Mouse (Mus musculus): ENCODE measurements around the gene Insyn1.

- no peak for TF ChIP-seq USF2 (conservative IDR thresholded peaks at IDR 0.05; ENCODE audit: low read depth, low read length)
- TF ChIP-seq CTCF (conservative IDR thresholded peaks at IDR 0.05 in 1 of 2, IDR thresholded peaks at IDR 0.05 in 1 of 2; ENCODE audit: low read depth in 2 of 2, low read length in 2 of 2): no peak
- TF ChIP-seq JUN (IDR thresholded peaks at IDR 0.05; ENCODE audit: insufficient read depth, low read depth, low read length): no peak
- no peak for TF ChIP-seq MAX (IDR thresholded peaks at IDR 0.05; ENCODE audit: low read length)
- no peak for TF ChIP-seq USF1 (IDR thresholded peaks at IDR 0.05; ENCODE audit: low read depth, low read length)
These were observed 33.5 kb upstream of the Insyn1 start for GRCm38 (mm10) chr9:58454886-58455285.

Measured in CH12.LX (cell line).